Comparison of ENCODE assay signal across 8 mouse cellular contexts in genomic region chr14:55885791-55886271, GRCm38 (mm10). TPM values are rescaled to one million over a fixed set of nuclear protein-coding genes. Genes with fewer than 3 reads are reported as not detected.
DNase-seq lines count a peak whose midpoint lies in the region; ATAC-seq and TF ChIP-seq lines count a peak whose summit lies in the region.

No protein-coding gene starts in this region.

- peak overlapping the region; percentile 76 for H3K4me3 ChIP-seq in embryonic facial prominence, embryonic 11.5 days (ENCODE audit: low read depth, low read length)
- peak overlapping the region; percentile 67 for H3K4me3 ChIP-seq in heart, embryonic 13.5 days
- peak overlapping the region; percentile 73 for H3K4me3 ChIP-seq in kidney, postnatal 0 days (replicated peaks; ENCODE audit: low read depth, low read length)
- H3K4me3 ChIP-seq in lung, postnatal 0 days (ENCODE audit: low read depth, low read length): peak overlapping the region; percentile 85

- no peak for TF ChIP-seq CTCF in kidney, postnatal 0 days (IDR thresholded peaks at IDR 0.05; ENCODE audit: low read depth)
- TF ChIP-seq CTCF in lung, postnatal 0 days (IDR thresholded peaks at IDR 0.05): no peak

- peak; percentile 41 to 50 for DNase-seq in urinary bladder, adult 18-20 months (ENCODE audit: low spot score in 2 of 2)
- no peak for DNase-seq in urinary bladder, postnatal 4 days (ENCODE audit: low spot score in 2 of 2)
- peak; percentile 23 for DNase-seq in embryonic facial prominence, embryonic 11.5 days (ENCODE audit: low spot score)
- peak; percentile 75 for DNase-seq in kidney, postnatal 0 days (ENCODE audit: low spot score)
- DNase-seq in lung, postnatal 0 days (ENCODE audit: low spot score): peak; percentile 88
- DNase-seq in right cerebral cortex, adult 2 months (ENCODE audit: low spot score in 2 of 2): peak; percentile 34 to 36

- H3K9me3 ChIP-seq in embryonic facial prominence, embryonic 11.5 days (replicated peaks; ENCODE audit: control insufficient read depth, low read length): no peaks in the 10 kb centered on the region
- no peaks in the 10 kb centered on the region for H3K9me3 ChIP-seq in heart, embryonic 13.5 days
- no peaks in the 10 kb centered on the region for H3K9me3 ChIP-seq in kidney, postnatal 0 days (replicated peaks; ENCODE audit: low read length)
- no peaks in the 10 kb centered on the region for H3K9me3 ChIP-seq in lung, postnatal 0 days (ENCODE audit: low read length)

- no peaks in the 10 kb centered on the region for H3K4me1 ChIP-seq in embryonic facial prominence, embryonic 11.5 days (ENCODE audit: control insufficient read depth, insufficient read depth, low read length)
- peaks cover 39% of the 10 kb centered on the region for H3K4me1 ChIP-seq in heart, embryonic 13.5 days
- peaks cover 19% of the 10 kb centered on the region for H3K4me1 ChIP-seq in kidney, postnatal 0 days (replicated peaks; ENCODE audit: insufficient read depth, low read length)
- H3K4me1 ChIP-seq in lung, postnatal 0 days (ENCODE audit: insufficient read depth, low read depth, low read length): peaks cover 16% of the 10 kb centered on the region; the same call in 1 of the 2 replicates

- peak overlapping the region; percentile 85 for H3K4me2 ChIP-seq in embryonic facial prominence, embryonic 11.5 days (ENCODE audit: low read depth, low read length)
- H3K4me2 ChIP-seq in heart, embryonic 13.5 days: peak overlapping the region; percentile 90
- peak overlapping the region; percentile 61 for H3K4me2 ChIP-seq in kidney, postnatal 0 days (ENCODE audit: low read length)
- peak overlapping the region; percentile 74 for H3K4me2 ChIP-seq in lung, postnatal 0 days (replicated peaks; ENCODE audit: low read depth, low read length)

- no peak for ATAC-seq in embryonic facial prominence, embryonic 11.5 days (replicated peaks; ENCODE audit: insufficient number of reproducible peaks, low FRiP score, low TSS enrichment, low read depth)
- ATAC-seq in heart, embryonic 13.5 days (ENCODE audit: extremely low read depth, insufficient number of reproducible peaks, low FRiP score, low TSS enrichment): no peak
- no peak for ATAC-seq in kidney, postnatal 0 days (replicated peaks; ENCODE audit: low FRiP score, low read depth)
- ATAC-seq in lung, postnatal 0 days: no peak
- no peak for ATAC-seq in cerebellum, adult (ENCODE audit: insufficient number of reproducible peaks, low FRiP score, low TSS enrichment)

- H3K36me3 ChIP-seq in embryonic facial prominence, embryonic 11.5 days (replicated peaks; ENCODE audit: control insufficient read depth, insufficient read depth, low read depth, low read length): peaks cover 9% of the 10 kb centered on the region
- H3K36me3 ChIP-seq in heart, embryonic 13.5 days: peaks cover 48% of the 10 kb centered on the region
- peaks cover 28% of the 10 kb centered on the region for H3K36me3 ChIP-seq in kidney, postnatal 0 days (ENCODE audit: insufficient read depth, low read length)
- H3K36me3 ChIP-seq in lung, postnatal 0 days (ENCODE audit: insufficient read depth, low read length): peaks cover 23% of the 10 kb centered on the region; the same call in 1 of the 2 replicates

- WGBS in embryonic facial prominence, embryonic 11.5 days: 11% methylated on average over 16 of the region's 16 CpGs
- 5% methylated on average over 16 of the region's 16 CpGs for WGBS in heart, embryonic 13.5 days
- WGBS in kidney, postnatal 0 days: 3% methylated on average over 16 of the region's 16 CpGs
- 2% methylated on average over 16 of the region's 16 CpGs for WGBS in lung, postnatal 0 days

- no peak for TF ChIP-seq EP300 in lung, postnatal 0 days (IDR thresholded peaks at IDR 0.05)

- H3K27ac ChIP-seq in embryonic facial prominence, embryonic 11.5 days (replicated peaks; ENCODE audit: low read depth, low read length): peak overlapping the region; percentile 84; the same call in 1 of the 2 replicates
- H3K27ac ChIP-seq in heart, embryonic 13.5 days (replicated peaks): peak overlapping the region; percentile 95
- H3K27ac ChIP-seq in kidney, postnatal 0 days: peak overlapping the region; percentile 95
- peak overlapping the region; percentile 98 for H3K27ac ChIP-seq in lung, postnatal 0 days (ENCODE audit: low read length)

- peak overlapping the region; percentile 74 for H3K9ac ChIP-seq in embryonic facial prominence, embryonic 11.5 days (replicated peaks; ENCODE audit: low read length)
- H3K9ac ChIP-seq in heart, embryonic 13.5 days: peak overlapping the region; percentile 89
- H3K9ac ChIP-seq in kidney, postnatal 0 days (ENCODE audit: low read depth, low read length): peak overlapping the region; percentile 87
- peak overlapping the region; percentile 92 for H3K9ac ChIP-seq in lung, postnatal 0 days (replicated peaks; ENCODE audit: low read depth)

- no peaks in the 10 kb centered on the region for H3K27me3 ChIP-seq in embryonic facial prominence, embryonic 11.5 days (ENCODE audit: control insufficient read depth, insufficient read depth, low read length)
- no peaks in the 10 kb centered on the region for H3K27me3 ChIP-seq in heart, embryonic 13.5 days (replicated peaks)
- H3K27me3 ChIP-seq in kidney, postnatal 0 days (ENCODE audit: insufficient read depth, low read length): no peaks in the 10 kb centered on the region
- H3K27me3 ChIP-seq in lung, postnatal 0 days (replicated peaks; ENCODE audit: insufficient read depth, low read length): no peaks in the 10 kb centered on the region

RNA-seq across cellular contexts. Expression of gene Khnyn, which starts 1.1 kb away (rescaled TPM):
- polyA plus RNA-seq in embryonic facial prominence, embryonic 11.5 days (2014; fragmentation: Nextera tagmentation; extraction: Ambion mirVana): 10.4 and 11.9 TPM in 2 replicates
- 9.5 and 9.8 TPM in 2 replicates for polyA plus RNA-seq in heart, embryonic 13.5 days (2015; fragmentation: Nextera tagmentation; extraction: Ambion mirVana)
- 8.1 and 9.8 TPM in 2 replicates for polyA plus RNA-seq in kidney, postnatal 0 days (2015; fragmentation: Nextera tagmentation; extraction: Ambion mirVana)
- 10.1 and 11.7 TPM in 2 replicates for polyA plus RNA-seq in lung, postnatal 0 days (2015; fragmentation: Nextera tagmentation; extraction: Ambion mirVana)

RNA-seq across cellular contexts. Expression of gene Cbln3, which starts 1.6 kb away (rescaled TPM):
- polyA plus RNA-seq in embryonic facial prominence, embryonic 11.5 days (2014; fragmentation: Nextera tagmentation; extraction: Ambion mirVana): 0.07 and 0.17 TPM in 2 replicates
- polyA plus RNA-seq in heart, embryonic 13.5 days (2015; fragmentation: Nextera tagmentation; extraction: Ambion mirVana): 0.27 and 0.31 TPM in 2 replicates
- polyA plus RNA-seq in kidney, postnatal 0 days (2015; fragmentation: Nextera tagmentation; extraction: Ambion mirVana): 0.20 and 0.28 TPM in 2 replicates
- polyA plus RNA-seq in lung, postnatal 0 days (2015; fragmentation: Nextera tagmentation; extraction: Ambion mirVana): 0.26 and 0.44 TPM in 2 replicates

RNA-seq across cellular contexts. Expression of gene Sdr39u1, which starts 14.3 kb away (rescaled TPM):
- polyA plus RNA-seq in embryonic facial prominence, embryonic 11.5 days (2014; fragmentation: Nextera tagmentation; extraction: Ambion mirVana): 55.7 and 59.4 TPM in 2 replicates
- 48.2 and 51.6 TPM in 2 replicates for polyA plus RNA-seq in heart, embryonic 13.5 days (2015; fragmentation: Nextera tagmentation; extraction: Ambion mirVana)
- 85.3 and 86.0 TPM in 2 replicates for polyA plus RNA-seq in kidney, postnatal 0 days (2015; fragmentation: Nextera tagmentation; extraction: Ambion mirVana)
- polyA plus RNA-seq in lung, postnatal 0 days (2015; fragmentation: Nextera tagmentation; extraction: Ambion mirVana): 43.0 and 46.3 TPM in 2 replicates

RNA-seq across cellular contexts. Expression of gene Nynrin, which starts 32.0 kb away (rescaled TPM):
- 13.6 and 19.4 TPM in 2 replicates for polyA plus RNA-seq in embryonic facial prominence, embryonic 11.5 days (2014; fragmentation: Nextera tagmentation; extraction: Ambion mirVana)
- 16.5 and 18.2 TPM in 2 replicates for polyA plus RNA-seq in heart, embryonic 13.5 days (2015; fragmentation: Nextera tagmentation; extraction: Ambion mirVana)
- 8.4 and 8.9 TPM in 2 replicates for polyA plus RNA-seq in kidney, postnatal 0 days (2015; fragmentation: Nextera tagmentation; extraction: Ambion mirVana)
- polyA plus RNA-seq in lung, postnatal 0 days (2015; fragmentation: Nextera tagmentation; extraction: Ambion mirVana): 4.2 and 4.7 TPM in 2 replicates

RNA-seq across cellular contexts. Expression of gene Cma1, which starts 58.6 kb away (rescaled TPM):
- not detected in 2 replicates for polyA plus RNA-seq in embryonic facial prominence, embryonic 11.5 days (2014; fragmentation: Nextera tagmentation; extraction: Ambion mirVana)
- polyA plus RNA-seq in heart, embryonic 13.5 days (2015; fragmentation: Nextera tagmentation; extraction: Ambion mirVana): 0.78 and 0.86 TPM in 2 replicates
- 1.8 and 5.8 TPM in 2 replicates for polyA plus RNA-seq in kidney, postnatal 0 days (2015; fragmentation: Nextera tagmentation; extraction: Ambion mirVana)
- 7.6 and 10.4 TPM in 2 replicates for polyA plus RNA-seq in lung, postnatal 0 days (2015; fragmentation: Nextera tagmentation; extraction: Ambion mirVana)

Comparison
In these comparisons a context has a peak if more than half of its experiments do, and no peak if none do; other contexts are left out.
1. DNase-seq: peak in urinary bladder, adult 18-20 months (2 of 2), embryonic facial prominence, embryonic 11.5 days (single experiment), kidney, postnatal 0 days (single experiment), lung, postnatal 0 days (single experiment) and right cerebral cortex, adult 2 months (2 of 2); none in urinary bladder, postnatal 4 days (0 of 2).
2. Peak in every context shown above with its lines, with median percentiles within 50 percentile points of each other: H3K27ac ChIP-seq, H3K4me2 ChIP-seq, H3K4me3 ChIP-seq and H3K9ac ChIP-seq.